Mouse (Mus musculus) kidney, postnatal 0 days (tissue): ENCODE measurements around the gene Mad1l1. TPM values are rescaled to one million over a fixed set of nuclear protein-coding genes. Genes with fewer than 3 reads are reported as not detected.

Source experiments
- ATAC-seq: fragments of 200-750 bp; cut with Nextera tagmentation; replicated peaks from 2 replicates; pipeline ENCODE4 v1.8.0; 2017; ENCODE audit warnings: low read depth, moderate number of reproducible peaks, moderate TSS enrichment, moderate library complexity; ENCODE audit not compliant: low FRiP score
- DNase-seq: peaks from one replicate; pipeline ENCODE4 v3.0.0-alpha.2; 2016; ENCODE audit warnings: low spot score
- H3K27ac ChIP-seq: fragments of 300-500 bp; sonication (generic); 2 replicates; pipeline ENCODE4 v1.5.1; 2014; ENCODE audit warnings: mild to moderate bottlenecking
- H3K27me3 ChIP-seq: fragments of 300-500 bp; sonication (generic); 2 replicates; pipeline ENCODE4 v1.6.1; 2014; ENCODE audit warnings: low read length, mixed read lengths; ENCODE audit not compliant: insufficient read depth
- H3K36me3 ChIP-seq: fragments of 300-500 bp; sonication (generic); 2 replicates; pipeline ENCODE4 v1.6.1; 2014; ENCODE audit warnings: low read length, mixed read lengths; ENCODE audit not compliant: insufficient read depth
- H3K4me1 ChIP-seq: fragments of 300-500 bp; sonication (generic); replicated peaks from 2 replicates; pipeline ENCODE4 v1.6.1; 2014; ENCODE audit warnings: antibody characterized with exemption, low read length, mixed read lengths; ENCODE audit not compliant: insufficient read depth
- H3K4me2 ChIP-seq: fragments of 300-500 bp; sonication (generic); 2 replicates; pipeline ENCODE4 v1.6.1; 2014; ENCODE audit warnings: mild to moderate bottlenecking, low read length, moderate library complexity, mixed read lengths
- H3K4me3 ChIP-seq: fragments of 300-500 bp; sonication (generic); replicated peaks from 2 replicates; pipeline ENCODE4 v1.5.1; 2014; ENCODE audit warnings: low read depth, low read length
- H3K9ac ChIP-seq: fragments of 300-500 bp; sonication (generic); 2 replicates; pipeline ENCODE4 v1.6.1; 2014; ENCODE audit warnings: low read depth, low read length
- H3K9me3 ChIP-seq: fragments of 300-500 bp; sonication (generic); replicated peaks from 2 replicates; pipeline ENCODE4 v1.6.1; 2016; ENCODE audit warnings: low read length, inconsistent platforms, mixed read lengths
- CTCF ChIP-seq: IDR thresholded peaks from 2 replicates; pipeline ENCODE4 v1.5.1; 2016; ENCODE audit warnings: antibody characterized with exemption, low read depth, mild to moderate bottlenecking, moderate library complexity
- WGBS: fragments of 180-500 bp; shearing (Covaris S2); extraction: QIAGEN DNeasy Blood & Tissue Kit; methylation state at CpG from one replicate; pipeline ENCODE4 v1.1.7; 2014; 5-methylcytosine and 5-hydroxymethylcytosine counted together
- polyA plus RNA-seq: library from polyadenylated mRNA; unstranded; fragments of >200 nt; fragmentation: Nextera tagmentation; extraction: Ambion mirVana; gene quantifications from 2 replicates; pipeline ENCODE4 v1.2.1, GENCODE M21; 2015

The Mad1l1 gene
- polyA plus RNA-seq, 1 experiment from 2014 or later: 25.8 TPM

GRCm38 (mm10) chr5:140346050-140346449 lies 24.7 kb upstream of the Mad1l1 start:
- ATAC-seq: no peak
- WGBS: 67% methylated on average over 1 of the region's 1 CpGs
- no peaks in the 10 kb centered on the region for H3K4me1 ChIP-seq

GRCm38 (mm10) chr5:140345244-140345643 lies 23.9 kb upstream of the Mad1l1 start:
- no peaks in the 10 kb centered on the region for H3K27me3 ChIP-seq
- no peaks in the 10 kb centered on the region for H3K9me3 ChIP-seq
- no peaks in the 10 kb centered on the region for H3K4me1 ChIP-seq
- no peak overlapping the region for H3K9ac ChIP-seq
- no peak for TF ChIP-seq CTCF
- 84% methylated on average over 4 of the region's 4 CpGs for WGBS
- H3K27ac ChIP-seq: no peak overlapping the region
- no peak overlapping the region for H3K4me2 ChIP-seq
- H3K36me3 ChIP-seq: peaks cover 42% of the 10 kb centered on the region
- no peak for DNase-seq
- no peak overlapping the region for H3K4me3 ChIP-seq
- no peak for ATAC-seq

More at GRCm38 (mm10) chr5:140346050-140346449, 24.7 kb upstream of the Mad1l1 start:
- no peak for DNase-seq
- Histone ChIP-seq H3K27ac (no peak overlapping the region), H3K36me3 (peaks cover 36% of the 10 kb centered on the region; the same call in 1 of the 2 replicates), H3K9me3 (no peaks in the 10 kb centered on the region), H3K4me3 (no peak overlapping the region), H3K4me2 (no peak overlapping the region), H3K9ac (no peak overlapping the region), H3K27me3 (no peaks in the 10 kb centered on the region)
- no peak for TF ChIP-seq CTCF

- no peak for ATAC-seq
- DNase-seq: no peak
- peaks cover 47% of the 10 kb centered on the region for H3K36me3 ChIP-seq
- no peak overlapping the region for H3K4me2 ChIP-seq
- TF ChIP-seq CTCF: peak; percentile 43; the same call in 1 of the 2 replicates
- no peaks in the 10 kb centered on the region for H3K4me1 ChIP-seq
- H3K27me3 ChIP-seq: no peaks in the 10 kb centered on the region
- WGBS: 84% methylated on average over 4 of the region's 4 CpGs
- H3K27ac ChIP-seq: no peak overlapping the region
- no peak overlapping the region for H3K4me3 ChIP-seq
- H3K9me3 ChIP-seq: no peaks in the 10 kb centered on the region
- no peak overlapping the region for H3K9ac ChIP-seq
Measured at GRCm38 (mm10) chr5:140342880-140343279, 21.5 kb upstream of the Mad1l1 start.

- Histone ChIP-seq H3K27ac (no peak overlapping the region), H3K4me1 (no peaks in the 10 kb centered on the region), H3K9ac (no peak overlapping the region), H3K4me2 (no peak overlapping the region), H3K9me3 (no peaks in the 10 kb centered on the region), H3K4me3 (no peak overlapping the region), H3K27me3 (no peaks in the 10 kb centered on the region), H3K36me3 (peaks cover 33% of the 10 kb centered on the region)
- no peak for TF ChIP-seq CTCF
- no peak for DNase-seq
- WGBS: 88% methylated on average over 3 of the region's 3 CpGs
- ATAC-seq: no peak
Measured at GRCm38 (mm10) chr5:140339836-140340235, 18.5 kb upstream of the Mad1l1 start.

- 93% methylated on average over 4 of the region's 4 CpGs for WGBS
- peak; percentile 13; the same call in 1 of the 2 replicates for TF ChIP-seq CTCF
Measured at GRCm38 (mm10) chr5:140338779-140339178, 17.4 kb upstream of the Mad1l1 start.

GRCm38 (mm10) chr5:140336680-140337079 lies 15.3 kb upstream of the Mad1l1 start:
- H3K27ac ChIP-seq: no peak overlapping the region
- peaks cover 22% of the 10 kb centered on the region for H3K36me3 ChIP-seq

More at GRCm38 (mm10) chr5:140338779-140339178, 17.4 kb upstream of the Mad1l1 start:
- Histone ChIP-seq H3K4me2 (no peak overlapping the region), H3K9ac (no peak overlapping the region), H3K27ac (no peak overlapping the region), H3K9me3 (no peaks in the 10 kb centered on the region), H3K4me1 (no peaks in the 10 kb centered on the region), H3K36me3 (peaks cover 25% of the 10 kb centered on the region), H3K27me3 (no peaks in the 10 kb centered on the region), H3K4me3 (no peak overlapping the region)
- no peak for DNase-seq
- ATAC-seq: no peak

GRCm38 (mm10) chr5:140333631-140334030 lies 12.3 kb upstream of the Mad1l1 start:
- Histone ChIP-seq H3K9me3 (no peaks in the 10 kb centered on the region), H3K4me3 (no peak overlapping the region), H3K27me3 (no peaks in the 10 kb centered on the region), H3K4me1 (peaks cover 6% of the 10 kb centered on the region), H3K4me2 (no peak overlapping the region), H3K36me3 (0 out of 2 replicates have a peak, but pooled peaks cover 8% of the 10 kb centered on the region), H3K27ac (no peak overlapping the region), H3K9ac (no peak overlapping the region)
- TF ChIP-seq CTCF: peak; percentile 59
- DNase-seq (peak; percentile 51), ATAC-seq (no peak)
- 46% methylated on average over 2 of the region's 2 CpGs for WGBS

More at GRCm38 (mm10) chr5:140336680-140337079, 15.3 kb upstream of the Mad1l1 start:
- Histone ChIP-seq H3K27me3 (no peaks in the 10 kb centered on the region), H3K4me3 (no peak overlapping the region), H3K4me1 (no peaks in the 10 kb centered on the region), H3K4me2 (no peak overlapping the region), H3K9me3 (no peaks in the 10 kb centered on the region), H3K9ac (no peak overlapping the region)
- 74% methylated on average over 1 of the region's 1 CpGs for WGBS
- DNase-seq: peak; percentile 58
- ATAC-seq: no peak
- TF ChIP-seq CTCF: peak; percentile 79
